23 mouse cellular contexts compared by ENCODE assay signal in genomic region chr13:109909111-109909510, GRCm38 (mm10).
DNase-seq lines count a peak whose midpoint lies in the region; ATAC-seq and TF ChIP-seq lines count a peak whose summit lies in the region.
"Had no signal": no experiment of that assay in that cellular context is flagged by ENCODE, and none has a peak within 500 bp of the region (broad histone marks: within the 10 kb centered on the region; RNA-seq: fewer than 3 reads in every experiment).

No protein-coding gene starts in this region.

- no peak overlapping the region for H3K4me3 ChIP-seq in heart, embryonic 13.5 days
- H3K4me3 ChIP-seq in liver, postnatal 0 days (ENCODE audit: low read depth, low read length): no peak overlapping the region
- H3K4me3 ChIP-seq: forebrain, embryonic 10.5 days; forebrain, embryonic 13.5 days; hindbrain, embryonic 12.5 days; hindbrain, embryonic 15.5 days had no signal

- intact Hi-C loops in heart, postnatal 14 days (cut with DNase I): loop anchor here (10.0 kb wide), 1 partner anchor 294 kb away; no protein-coding TSS in a partner anchor

- H3K9ac ChIP-seq in heart, embryonic 13.5 days: no peak overlapping the region
- no peak overlapping the region for H3K9ac ChIP-seq in liver, postnatal 0 days (replicated peaks)
- H3K9ac ChIP-seq: forebrain, embryonic 13.5 days; hindbrain, embryonic 12.5 days; hindbrain, embryonic 15.5 days had no signal

- no peaks in the 10 kb centered on the region for H3K9me3 ChIP-seq in heart, embryonic 13.5 days
- H3K9me3 ChIP-seq in liver, postnatal 0 days (ENCODE audit: low read length): no peaks in the 10 kb centered on the region
- H3K9me3 ChIP-seq: forebrain, embryonic 10.5 days; forebrain, embryonic 13.5 days; hindbrain, embryonic 12.5 days; hindbrain, embryonic 15.5 days had no signal

- no peak for ATAC-seq in heart, embryonic 13.5 days (ENCODE audit: extremely low read depth, insufficient number of reproducible peaks, low FRiP score, low TSS enrichment)
- ATAC-seq in liver, postnatal 0 days: no peak
- ATAC-seq: activated CD4-positive, CD25-positive, alpha-beta regulatory T cell, adult 4 months; CD4-positive, CD25-positive, alpha-beta regulatory T cell, adult 4 months; forebrain, embryonic 13.5 days; forebrain, embryonic 16.5 days; intestine, postnatal 0 days had no signal

- peak; percentile 68 for DNase-seq in gastrocnemius, postnatal 25 days
- DNase-seq in gastrocnemius, postnatal 4 days (ENCODE audit: low spot score in 2 of 2): no peak
- DNase-seq in heart, postnatal 14 days: no peak
- no peak for DNase-seq in liver, postnatal 0 days
- DNase-seq in liver: no peak
- DNase-seq in skeletal muscle tissue, adult 2 months (ENCODE audit: low read depth, low spot score): peak; percentile 85
- no peak for DNase-seq in thymus, postnatal 36 days
- DNase-seq: adrenal gland, adult 8-10 months; adrenal gland, postnatal 25 days; cerebellum, adult 18-20 months; cerebellum, adult 9-10 months; cerebellum, postnatal 14 days; heart, postnatal 10 days; kidney, adult 2 months had no signal

- H3K4me2 ChIP-seq in heart, embryonic 13.5 days: no peak overlapping the region
- H3K4me2 ChIP-seq in liver, postnatal 0 days (ENCODE audit: low read depth, low read length): no peak overlapping the region
- H3K4me2 ChIP-seq: forebrain, embryonic 13.5 days; hindbrain, embryonic 12.5 days; hindbrain, embryonic 15.5 days had no signal

- H3K27me3 ChIP-seq in heart, embryonic 13.5 days (replicated peaks): no peaks in the 10 kb centered on the region
- no peaks in the 10 kb centered on the region for H3K27me3 ChIP-seq in liver, postnatal 0 days (ENCODE audit: insufficient read depth, low read length)
- H3K27me3 ChIP-seq: forebrain, embryonic 13.5 days; hindbrain, embryonic 12.5 days; hindbrain, embryonic 15.5 days had no signal

- no peak for TF ChIP-seq EP300 in liver, postnatal 0 days (IDR thresholded peaks at IDR 0.05; ENCODE audit: low read depth)

- no peaks in the 10 kb centered on the region for H3K36me3 ChIP-seq in heart, embryonic 13.5 days
- H3K36me3 ChIP-seq in liver, postnatal 0 days (replicated peaks; ENCODE audit: insufficient read depth, low read length): no peaks in the 10 kb centered on the region
- H3K36me3 ChIP-seq: forebrain, embryonic 10.5 days; hindbrain, embryonic 12.5 days; hindbrain, embryonic 15.5 days had no signal

- no peak for TF ChIP-seq CTCF in liver, postnatal 0 days (IDR thresholded peaks at IDR 0.05; ENCODE audit: low read depth)

- peak overlapping the region; percentile 43; the same call in 1 of the 2 replicates for H3K27ac ChIP-seq in heart, embryonic 13.5 days (replicated peaks)
- H3K27ac ChIP-seq in liver, postnatal 0 days (ENCODE audit: low read depth): peak overlapping the region; percentile 48
- H3K27ac ChIP-seq: forebrain, embryonic 10.5 days; forebrain, embryonic 13.5 days; hindbrain, embryonic 12.5 days; hindbrain, embryonic 15.5 days had no signal

- 72% methylated on average over 8 of the region's 8 CpGs for WGBS in heart, embryonic 13.5 days
- 72% methylated on average over 8 of the region's 8 CpGs for WGBS in liver, postnatal 0 days (ENCODE audit: insufficient replicate concordance)

- H3K4me1 ChIP-seq in heart, embryonic 13.5 days: peaks cover 83% of the 10 kb centered on the region
- peaks cover 12% of the 10 kb centered on the region for H3K4me1 ChIP-seq in liver, postnatal 0 days (ENCODE audit: insufficient read depth)

Comparison
In these comparisons a context has a peak if more than half of its experiments do, and no peak if none do; other contexts are left out.
1. DNase-seq: peak in gastrocnemius, postnatal 25 days (single experiment) and skeletal muscle tissue, adult 2 months (single experiment); none in gastrocnemius, postnatal 4 days (0 of 2), heart, postnatal 14 days (0 of 2), liver, postnatal 0 days (single experiment), liver (single experiment) and thymus, postnatal 36 days (0 of 2).